Mouse (Mus musculus): ENCODE measurements around the gene Med29.

Gene Med29

GRCm38 (mm10) chr7:28375176-28375921 is 17.2 kb downstream of the Med29 start:
- peak; percentile 95 for DNase-seq (ENCODE audit: low spot score)

GRCm38 (mm10) chr7:28374647-28375046 is 17.9 kb downstream of the Med29 start:
- peak; percentile 70 for DNase-seq (ENCODE audit: low spot score)

- DNase-seq (ENCODE audit: low spot score), result peak; percentile 80
These were observed 18.5 kb downstream of the Med29 start for GRCm38 (mm10) chr7:28373891-28374495.

- DNase-seq (ENCODE audit: low spot score), result no peak
These were observed 19.4 kb downstream of the Med29 start for GRCm38 (mm10) chr7:28373131-28373581.

GRCm38 (mm10) chr7:28372251-28373108 is 20.0 kb downstream of the Med29 start, which contains the start of gene Plekhg2:
Gene Plekhg2, minus strand, starts transcription at chr7:28372599.
- peak; percentile 99 for DNase-seq (ENCODE audit: low spot score)

- DNase-seq (ENCODE audit: low spot score), result peak; percentile 74
These were observed 21.0 kb downstream of the Med29 start for GRCm38 (mm10) chr7:28371514-28371989.

- no peak for DNase-seq (ENCODE audit: low spot score)
These were observed 21.5 kb downstream of the Med29 start for GRCm38 (mm10) chr7:28370977-28371513.

GRCm38 (mm10) chr7:28370051-28370450 is 22.5 kb downstream of the Med29 start:
- no peak for DNase-seq (ENCODE audit: low spot score)

GRCm38 (mm10) chr7:28368276-28368920 is 24.1 kb downstream of the Med29 start:
- no peak for DNase-seq (ENCODE audit: low spot score)

GRCm38 (mm10) chr7:28367663-28368275 is 24.7 kb downstream of the Med29 start:
- DNase-seq (ENCODE audit: low spot score), result no peak

GRCm38 (mm10) chr7:28362441-28363060 is 30.0 kb downstream of the Med29 start:
- no peak for DNase-seq (ENCODE audit: low spot score)

GRCm38 (mm10) chr7:28361647-28362341 is 30.7 kb downstream of the Med29 start:
- DNase-seq (ENCODE audit: low spot score), result no peak

GRCm38 (mm10) chr7:28360291-28360690 is 32.2 kb downstream of the Med29 start:
- no peak for DNase-seq (ENCODE audit: low spot score)

- no peak for DNase-seq (ENCODE audit: low spot score)
These were observed 32.7 kb downstream of the Med29 start for GRCm38 (mm10) chr7:28359854-28360253.

GRCm38 (mm10) chr7:28358431-28358830 is 34.1 kb downstream of the Med29 start:
- no peak for DNase-seq (ENCODE audit: low spot score)

- DNase-seq (ENCODE audit: low spot score), result peak; percentile 85
These were observed 34.5 kb downstream of the Med29 start for GRCm38 (mm10) chr7:28357984-28358383.

- peak; percentile 81 for DNase-seq (ENCODE audit: low spot score)
These were observed 35.5 kb downstream of the Med29 start for GRCm38 (mm10) chr7:28356981-28357380.

- DNase-seq (ENCODE audit: low spot score), result no peak
These were observed 37.3 kb downstream of the Med29 start for GRCm38 (mm10) chr7:28355221-28355620.

GRCm38 (mm10) chr7:28354596-28354995 is 37.9 kb downstream of the Med29 start:
- DNase-seq (ENCODE audit: low spot score), result no peak

- DNase-seq (ENCODE audit: low spot score), result no peak
These were observed 38.4 kb downstream of the Med29 start for GRCm38 (mm10) chr7:28354113-28354581.
